Mouse (Mus musculus): ENCODE measurements around the gene Rdh9.
"Not testable (repeated sequence)": the region's sequence is repeated elsewhere in the genome, so short reads cannot be mapped to it uniquely, and the experiment has no call there.

Gene Rdh9

GRCm38 (mm10) chr10:127755770-127756468 lies 20.3 kb upstream of the Rdh9 start:
- DNase-seq (ENCODE audit: low read depth, low spot score): no peak

- no peak for DNase-seq (ENCODE audit: low read depth, low spot score)
These were observed 16.7 kb upstream of the Rdh9 start, which contains the start of the genes Rdh1 and Rdh16f1 for GRCm38 (mm10) chr10:127759181-127760110. Gene Rdh1 (plus strand): TSS chr10:127759721. Gene Rdh16f1 (plus strand): TSS chr10:127759787.

GRCm38 (mm10) chr10:127762926-127763325 lies 13.3 kb upstream of the Rdh9 start:
- not testable (repeated sequence) for DNase-seq (ENCODE audit: low read depth, low spot score)

- DNase-seq (ENCODE audit: low read depth, low spot score): no peak
These were observed 12.1 kb upstream of the Rdh9 start for GRCm38 (mm10) chr10:127763914-127764680.

GRCm38 (mm10) chr10:127766564-127766963 lies 9.6 kb upstream of the Rdh9 start:
- no peak for DNase-seq (ENCODE audit: low read depth, low spot score)

GRCm38 (mm10) chr10:127782321-127782720 lies 6.1 kb downstream of the Rdh9 start:
- not testable (repeated sequence) for DNase-seq (ENCODE audit: low read depth, low spot score)

- not testable (repeated sequence) for DNase-seq (ENCODE audit: low read depth, low spot score)
These were observed 9.2 kb downstream of the Rdh9 start for GRCm38 (mm10) chr10:127785411-127785810.

- no peak for DNase-seq (ENCODE audit: low read depth, low spot score)
These were observed 23.1 kb downstream of the Rdh9 start for GRCm38 (mm10) chr10:127799295-127799694.

GRCm38 (mm10) chr10:127800891-127801290 lies 24.7 kb downstream of the Rdh9 start, which contains the start of gene Rdh16:
Gene Rdh16 (plus strand): TSS chr10:127801152.
- DNase-seq (ENCODE audit: low read depth, low spot score): no peak

GRCm38 (mm10) chr10:127801612-127802011 lies 25.4 kb downstream of the Rdh9 start:
- DNase-seq (ENCODE audit: low read depth, low spot score): no peak

- no peak for DNase-seq (ENCODE audit: low read depth, low spot score)
These were observed 26.1 kb downstream of the Rdh9 start for GRCm38 (mm10) chr10:127802236-127802635.

GRCm38 (mm10) chr10:127804416-127804815 lies 28.2 kb downstream of the Rdh9 start:
- no peak for DNase-seq (ENCODE audit: low read depth, low spot score)

- no peak for DNase-seq (ENCODE audit: low read depth, low spot score)
These were observed 39.7 kb downstream of the Rdh9 start for GRCm38 (mm10) chr10:127815888-127816287.

- not testable (repeated sequence) for DNase-seq (ENCODE audit: low read depth, low spot score)
These were observed 41.2 kb downstream of the Rdh9 start for GRCm38 (mm10) chr10:127817268-127817910.

GRCm38 (mm10) chr10:127821806-127822205 lies 45.6 kb downstream of the Rdh9 start:
- DNase-seq (ENCODE audit: low read depth, low spot score): not testable (repeated sequence)

- DNase-seq (ENCODE audit: low read depth, low spot score): no peak
These were observed 49.2 kb downstream of the Rdh9 start for GRCm38 (mm10) chr10:127825386-127825785.

GRCm38 (mm10) chr10:127829121-127829520 lies 52.9 kb downstream of the Rdh9 start:
- DNase-seq (ENCODE audit: low read depth, low spot score): peak; percentile 16

GRCm38 (mm10) chr10:127834186-127834585 lies 58.0 kb downstream of the Rdh9 start:
- DNase-seq (ENCODE audit: low read depth, low spot score): not testable (repeated sequence)

- no peak for DNase-seq (ENCODE audit: low read depth, low spot score)
These were observed 59.1 kb downstream of the Rdh9 start for GRCm38 (mm10) chr10:127835292-127835691.

- not testable (repeated sequence) for DNase-seq (ENCODE audit: low read depth, low spot score)
These were observed 61.6 kb downstream of the Rdh9 start for GRCm38 (mm10) chr10:127837793-127838192.

GRCm38 (mm10) chr10:127838539-127838938 lies 62.4 kb downstream of the Rdh9 start:
- no peak for DNase-seq (ENCODE audit: low read depth, low spot score)
